In the genomic region with DNA sequence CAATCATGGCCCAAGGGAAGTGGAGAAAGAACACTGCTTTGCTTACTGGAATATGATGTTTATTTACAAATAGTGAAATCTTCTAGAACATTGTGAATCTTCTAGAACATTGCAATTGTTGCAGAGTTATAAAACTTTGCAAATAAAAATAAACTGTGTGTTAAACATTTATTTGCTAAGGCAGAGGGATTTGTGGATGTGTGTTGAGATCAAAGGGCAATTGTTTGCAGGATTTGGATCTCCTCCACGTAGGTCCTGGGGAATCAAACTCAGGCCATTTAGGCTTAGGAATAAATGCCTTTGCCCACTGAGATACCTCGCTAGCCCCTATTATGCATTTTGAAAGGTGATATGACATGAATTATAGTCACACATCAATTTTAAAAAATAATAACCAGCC, we compare ENCODE assay signal across 24 mouse cellular contexts.
DNase-seq lines count a peak whose midpoint lies in the region; ATAC-seq and TF ChIP-seq lines count a peak whose summit lies in the region.
"Had no signal": no experiment of that assay in that cellular context is flagged by ENCODE, and none has a peak within 500 bp of the region (broad histone marks: within the 10 kb centered on the region; RNA-seq: fewer than 3 reads in every experiment).

No protein-coding gene starts in this region.

- peak overlapping the region; percentile 76; the same call in 1 of the 2 replicates for H3K27ac ChIP-seq in kidney, adult 2 months (ENCODE audit: insufficient read depth, low read depth, low read length)
- no peak overlapping the region for H3K27ac ChIP-seq in kidney, embryonic 15.5 days
- H3K27ac ChIP-seq in liver, postnatal 0 days (ENCODE audit: low read depth): 0 out of 2 replicates have a peak overlapping the region, but pooled peaks have one; percentile 13
- H3K27ac ChIP-seq in liver, embryonic 12.5 days: no peak overlapping the region
- H3K27ac ChIP-seq: forebrain, embryonic 10.5 days; forebrain, embryonic 13.5 days; heart, adult 2 months; heart, embryonic 10.5 days; heart, embryonic 13.5 days; hindbrain, embryonic 12.5 days had no signal

- no peak for ATAC-seq in kidney, embryonic 15.5 days (replicated peaks; ENCODE audit: low FRiP score)
- no peak for ATAC-seq in liver, postnatal 0 days
- ATAC-seq in liver, embryonic 12.5 days: no peak
- ATAC-seq: activated CD4-positive, CD25-positive, alpha-beta regulatory T cell, adult 4 months; forebrain, embryonic 13.5 days; forebrain, embryonic 16.5 days had no signal

- peak; percentile 73 for DNase-seq in kidney, adult 2 months
- no peak for DNase-seq in kidney, postnatal 4 days
- DNase-seq in kidney, postnatal 14 days: peak; percentile 27
- DNase-seq in liver, postnatal 0 days: no peak
- DNase-seq in urinary bladder, postnatal 25 days (ENCODE audit: low spot score): no peak
- DNase-seq: adrenal gland, postnatal 10 days; adrenal gland, postnatal 36 days; cerebellum, adult 18-20 months; cerebellum, adult 9-10 months; cerebellum, postnatal 14 days; gastrocnemius, postnatal 10 days; gastrocnemius, postnatal 36 days; heart, adult 2 months; heart, postnatal 14 days; heart, postnatal 4 days had no signal

- peaks cover 14% of the 10 kb centered on the region for H3K4me1 ChIP-seq in kidney, adult 2 months (ENCODE audit: control insufficient read depth, insufficient read depth, low read length)
- H3K4me1 ChIP-seq in kidney, embryonic 15.5 days: no peaks in the 10 kb centered on the region
- no peaks in the 10 kb centered on the region for H3K4me1 ChIP-seq in liver, postnatal 0 days (ENCODE audit: insufficient read depth)
- no peaks in the 10 kb centered on the region for H3K4me1 ChIP-seq in liver, embryonic 12.5 days
- H3K4me1 ChIP-seq: forebrain, embryonic 10.5 days; forebrain, embryonic 13.5 days; heart, embryonic 10.5 days; hindbrain, embryonic 12.5 days had no signal

- H3K27me3 ChIP-seq in kidney, adult 2 months (replicated peaks; ENCODE audit: control insufficient read depth, insufficient read depth, low read length): no peaks in the 10 kb centered on the region
- no peaks in the 10 kb centered on the region for H3K27me3 ChIP-seq in kidney, embryonic 15.5 days
- no peaks in the 10 kb centered on the region for H3K27me3 ChIP-seq in liver, postnatal 0 days (ENCODE audit: insufficient read depth, low read length)
- no peaks in the 10 kb centered on the region for H3K27me3 ChIP-seq in liver, embryonic 12.5 days (replicated peaks)
- H3K27me3 ChIP-seq: forebrain, embryonic 13.5 days; heart, embryonic 13.5 days; hindbrain, embryonic 12.5 days had no signal

- peaks cover 1% of the 10 kb centered on the region; the same call in 1 of the 2 replicates for H3K36me3 ChIP-seq in kidney, adult 2 months (ENCODE audit: control insufficient read depth, insufficient read depth, low read length)
- H3K36me3 ChIP-seq in kidney, embryonic 15.5 days: peaks cover 36% of the 10 kb centered on the region
- peaks cover 14% of the 10 kb centered on the region for H3K36me3 ChIP-seq in liver, postnatal 0 days (replicated peaks; ENCODE audit: insufficient read depth, low read length)
- H3K36me3 ChIP-seq in liver, embryonic 12.5 days: peaks cover 30% of the 10 kb centered on the region

- TF ChIP-seq EP300 in liver, postnatal 0 days (IDR thresholded peaks at IDR 0.05; ENCODE audit: low read depth): peak; percentile 26; the same call in 1 of the 2 replicates

- no peaks in the 10 kb centered on the region for H3K9me3 ChIP-seq in kidney, embryonic 15.5 days (replicated peaks)
- no peaks in the 10 kb centered on the region for H3K9me3 ChIP-seq in liver, postnatal 0 days (ENCODE audit: low read length)
- H3K9me3 ChIP-seq in liver, embryonic 12.5 days (replicated peaks): no peaks in the 10 kb centered on the region
- H3K9me3 ChIP-seq: forebrain, embryonic 10.5 days; forebrain, embryonic 13.5 days; heart, embryonic 10.5 days; heart, embryonic 13.5 days; hindbrain, embryonic 12.5 days had no signal

- no peak overlapping the region for H3K4me3 ChIP-seq in kidney, adult 2 months (ENCODE audit: insufficient read depth, low read depth, low read length)
- no peak overlapping the region for H3K4me3 ChIP-seq in kidney, embryonic 15.5 days (replicated peaks)
- no peak overlapping the region for H3K4me3 ChIP-seq in liver, postnatal 0 days (ENCODE audit: low read depth, low read length)
- H3K4me3 ChIP-seq in liver, embryonic 12.5 days: no peak overlapping the region
- H3K4me3 ChIP-seq: forebrain, embryonic 10.5 days; forebrain, embryonic 13.5 days; heart, adult 2 months; heart, embryonic 10.5 days; heart, embryonic 13.5 days; hindbrain, embryonic 12.5 days had no signal

- TF ChIP-seq CTCF in kidney, adult 2 months (conservative IDR thresholded peaks at IDR 0.05; ENCODE audit: insufficient read depth, insufficient read length, low read depth, low read length): no peak
- no peak for TF ChIP-seq CTCF in liver, postnatal 0 days (IDR thresholded peaks at IDR 0.05; ENCODE audit: low read depth)

- 36% methylated on average over 2 of the region's 2 CpGs for WGBS in kidney, adult 2 months
- WGBS in kidney, embryonic 15.5 days: 64% methylated on average over 2 of the region's 2 CpGs
- WGBS in liver, postnatal 0 days (ENCODE audit: insufficient replicate concordance): 64% methylated on average over 2 of the region's 2 CpGs
- WGBS in liver, embryonic 12.5 days (ENCODE audit: insufficient replicate concordance): 75% methylated on average over 2 of the region's 2 CpGs

- H3K4me2 ChIP-seq in kidney, embryonic 15.5 days: no peak overlapping the region
- no peak overlapping the region for H3K4me2 ChIP-seq in liver, postnatal 0 days (ENCODE audit: low read depth, low read length)
- H3K4me2 ChIP-seq in liver, embryonic 12.5 days: no peak overlapping the region
- H3K4me2 ChIP-seq: forebrain, embryonic 13.5 days; heart, embryonic 13.5 days; hindbrain, embryonic 12.5 days had no signal

- no peak for TF ChIP-seq POLR2A in kidney, adult 2 months (IDR thresholded peaks at IDR 0.05; ENCODE audit: low read depth, low read length)

- H3K9ac ChIP-seq in kidney, embryonic 15.5 days: no peak overlapping the region
- H3K9ac ChIP-seq in liver, postnatal 0 days (replicated peaks): no peak overlapping the region
- H3K9ac ChIP-seq in liver, embryonic 12.5 days: no peak overlapping the region
- H3K9ac ChIP-seq: forebrain, embryonic 13.5 days; heart, embryonic 13.5 days; hindbrain, embryonic 12.5 days had no signal

Comparison
In these comparisons a context has a peak if more than half of its experiments do, and no peak if none do; other contexts are left out.
1. DNase-seq: peak in kidney, adult 2 months (single experiment) and kidney, postnatal 14 days (single experiment); none in kidney, postnatal 4 days (0 of 2), liver, postnatal 0 days (single experiment) and urinary bladder, postnatal 25 days (single experiment).
2. H3K27ac ChIP-seq: peak in kidney, adult 2 months (single experiment) and liver, postnatal 0 days (single experiment); none in kidney, embryonic 15.5 days (single experiment) and liver, embryonic 12.5 days (single experiment).